Mouse (Mus musculus) liver, adult 10 weeks (tissue): ENCODE data around the gene Gm13277. TPM values are rescaled to one million over a fixed set of nuclear protein-coding genes. Genes with fewer than 3 reads are reported as not detected.

Source experiments
- polyA plus RNA-seq: library from polyadenylated mRNA; stranded (reverse); fragments of 350-450 nt; fragmentation: Illumina TruSeq; extraction: RNeasy Lipid Tissue Mini Kit (QIAGEN cat#74804); gene quantifications from one replicate; pipeline ENCODE4 v1.2.3, GENCODE M21; 2014; ENCODE audit warnings: low read depth, low replicate concordance

Gene Gm13277
- not detected for polyA plus RNA-seq

GRCm38 (mm10) chr4:88788402-88788801 is at the start of gene Gm13277:
Gene Gm13277, plus strand, starts transcription at chr4:88788632.

GRCm38 (mm10) chr4:88754818-88755340 is 33.6 kb upstream of the Gm13277 start, which contains the start of gene Gm13271:
Gene Gm13271, plus strand, starts transcription at chr4:88754868.

DNA sequence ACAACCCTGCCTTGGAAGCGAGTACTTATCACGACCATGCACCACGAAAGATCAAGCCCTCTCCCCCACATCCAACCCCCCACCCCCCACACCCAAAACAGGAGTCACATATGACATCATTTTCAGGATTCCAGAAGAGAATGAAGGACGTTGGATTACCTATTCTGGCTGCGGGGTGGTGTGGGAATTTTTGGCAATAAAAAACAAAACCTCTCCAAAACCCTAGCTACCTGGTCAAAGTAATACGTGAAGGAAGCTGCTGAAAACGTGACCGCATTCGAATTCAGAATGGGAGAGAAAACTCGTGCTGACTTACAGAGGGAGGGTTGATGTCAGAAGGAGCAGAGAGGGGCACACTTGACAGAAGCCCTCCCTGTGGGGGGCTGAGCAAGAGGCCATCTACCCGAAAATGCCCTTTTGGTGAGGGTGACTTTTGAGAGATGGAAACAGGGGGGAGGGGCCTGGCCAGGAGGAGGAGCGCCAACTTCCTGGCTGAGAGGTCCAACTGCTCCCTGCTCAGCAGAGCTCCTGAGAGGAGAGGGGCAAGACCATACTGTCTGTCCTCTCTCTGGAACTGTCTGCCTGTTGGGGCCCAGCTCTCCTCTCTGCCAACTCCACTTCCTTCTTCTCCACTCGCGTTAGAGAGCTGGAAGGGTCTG is 28.7 kb upstream of the Gm13277 start, which contains the start of gene Gm13283:
Gene Gm13283, plus strand, starts transcription at position 510 of the 659 bp plus-strand sequence.

DNA sequence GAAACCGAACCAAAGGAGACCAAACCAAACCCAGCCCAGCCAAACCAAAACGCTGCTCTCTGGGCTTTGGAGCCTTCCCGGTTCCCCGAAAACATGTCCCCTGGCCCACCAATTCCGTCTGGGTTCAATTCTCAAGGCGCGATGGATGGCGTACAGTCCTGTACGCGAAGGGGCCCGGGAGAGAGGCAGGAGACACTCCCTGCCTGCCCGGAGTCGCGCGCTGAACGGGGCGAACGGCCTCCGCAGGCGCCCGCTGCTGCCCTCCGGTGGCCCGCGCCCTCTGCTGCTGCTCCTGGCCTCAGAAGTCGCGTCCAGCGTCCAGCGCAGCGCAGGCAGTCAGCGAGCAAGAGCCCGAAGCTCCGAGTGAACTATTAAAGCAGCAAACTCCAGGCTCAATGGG is 14.9 kb upstream of the Gm13277 start, which contains the start of gene Gm13290:
Gene Gm13290, plus strand, starts transcription at position 301 of the 400 bp plus-strand sequence.

GRCm38 (mm10) chr4:88776622-88777021 is 11.8 kb upstream of the Gm13277 start, which contains the start of gene Gm13289:
Gene Gm13289, plus strand, starts transcription at chr4:88776922.

GRCm38 (mm10) chr4:88779550-88779949 is 8.9 kb upstream of the Gm13277 start, which contains the start of gene Gm13272:
Gene Gm13272, plus strand, starts transcription at chr4:88779850.

DNA sequence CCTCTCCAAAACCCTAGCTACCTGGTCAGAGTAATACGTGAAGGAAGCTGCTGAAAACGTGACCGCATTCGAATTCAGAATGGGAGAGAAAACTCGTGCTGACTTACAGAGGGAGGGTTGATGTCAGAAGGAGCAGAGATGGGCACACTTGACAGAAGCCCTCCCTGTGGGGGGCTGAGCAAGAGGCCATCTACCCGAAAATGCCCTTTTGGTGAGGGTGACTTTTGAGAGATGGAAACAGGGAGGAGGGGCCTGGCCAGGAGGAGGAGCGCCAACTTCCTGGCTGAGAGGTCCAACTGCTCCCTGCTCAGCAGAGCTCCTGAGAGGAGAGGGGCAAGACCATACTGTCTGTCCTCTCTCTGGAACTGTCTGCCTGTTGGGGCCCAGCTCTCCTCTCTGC is 6.6 kb upstream of the Gm13277 start, which contains the start of gene Ifnz:
Gene Ifnz, plus strand, starts transcription at position 301 of the 400 bp plus-strand sequence.

GRCm38 (mm10) chr4:88785409-88785808 is 3.0 kb upstream of the Gm13277 start, which contains the start of gene Gm13276:
Gene Gm13276, plus strand, starts transcription at chr4:88785709.

GRCm38 (mm10) chr4:88791250-88791649 is 2.8 kb downstream of the Gm13277 start, which contains the start of gene Gm13278:
Gene Gm13278, plus strand, starts transcription at chr4:88791550.

GRCm38 (mm10) chr4:88793936-88794675 is 5.7 kb downstream of the Gm13277 start, which contains the start of gene Gm13275:
Gene Gm13275, plus strand, starts transcription at chr4:88794487.

DNA sequence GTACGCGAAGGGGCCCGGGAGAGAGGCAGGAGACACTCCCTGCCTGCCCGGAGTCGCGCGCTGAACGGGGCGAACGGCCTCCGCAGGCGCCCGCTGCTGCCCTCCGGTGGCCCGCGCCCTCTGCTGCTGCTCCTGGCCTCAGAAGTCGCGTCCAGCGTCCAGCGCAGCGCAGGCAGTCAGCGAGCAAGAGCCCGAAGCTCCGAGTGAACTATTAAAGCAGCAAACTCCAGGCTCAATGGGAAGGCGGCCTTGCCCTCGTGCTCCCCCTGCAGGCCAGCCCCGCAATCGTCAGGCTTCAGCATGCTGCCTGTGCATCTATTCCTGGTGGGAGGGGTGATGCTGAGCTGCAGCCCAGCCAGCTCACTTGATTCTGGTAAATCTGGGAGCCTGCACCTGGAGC is 8.7 kb downstream of the Gm13277 start, which contains the start of gene Gm13279:
Gene Gm13279, plus strand, starts transcription at position 301 of the 400 bp plus-strand sequence.

GRCm38 (mm10) chr4:88799365-88799764 is 10.9 kb downstream of the Gm13277 start, which contains the start of gene Gm13285:
Gene Gm13285, plus strand, starts transcription at chr4:88799665.

GRCm38 (mm10) chr4:88802954-88803353 is 14.5 kb downstream of the Gm13277 start, which contains the start of gene Gm13287:
Gene Gm13287, plus strand, starts transcription at chr4:88803254.

GRCm38 (mm10) chr4:88805231-88805630 is 16.8 kb downstream of the Gm13277 start, which contains the start of gene Gm13288:
Gene Gm13288, plus strand, starts transcription at chr4:88805531.

GRCm38 (mm10) chr4:88815928-88816327 is 27.5 kb downstream of the Gm13277 start, which contains the start of gene Ifna7:
Gene Ifna7, plus strand, starts transcription at chr4:88816228.

GRCm38 (mm10) chr4:88819659-88820058 is 31.2 kb downstream of the Gm13277 start, which contains the start of gene Ifna11:
Gene Ifna11, plus strand, starts transcription at chr4:88819959.

GRCm38 (mm10) chr4:88827116-88827515 is 38.7 kb downstream of the Gm13277 start, which contains the start of gene Ifna6:
Gene Ifna6, plus strand, starts transcription at chr4:88827416.

GRCm38 (mm10) chr4:88835225-88835624 is 46.8 kb downstream of the Gm13277 start, which contains the start of gene Ifna5:
Gene Ifna5, plus strand, starts transcription at chr4:88835525.

